ENCODE assay signal across 9 mouse cellular contexts in genomic region chr10:75058761-75059395, GRCm38 (mm10). TPM values are rescaled to one million over a fixed set of nuclear protein-coding genes. Genes with fewer than 3 reads are reported as not detected.
A peak's percentile ranks its signal among the peaks of the same experiment; 100 is the strongest.
DNase-seq lines count a peak whose midpoint lies in the region; ATAC-seq lines count a peak whose summit lies in the region.
"Had no signal": no experiment of that assay in that cellular context is flagged by ENCODE, and none has a peak within 500 bp of the region (broad histone marks: within the 10 kb centered on the region; RNA-seq: fewer than 3 reads in every experiment).

No protein-coding gene starts in this region.

- peak overlapping the region; percentile 94; the same call in 1 of the 2 replicates for H3K27ac ChIP-seq in hindbrain, embryonic 10.5 days
- H3K27ac ChIP-seq in hindbrain, embryonic 13.5 days, result no peak overlapping the region
- H3K27ac ChIP-seq in kidney, embryonic 15.5 days, result no peak overlapping the region
- H3K27ac ChIP-seq in midbrain, embryonic 13.5 days, result no peak overlapping the region

- H3K36me3 ChIP-seq in hindbrain, embryonic 10.5 days, result 0 out of 2 replicates have a peak, but pooled peaks cover 3% of the 10 kb centered on the region
- no peaks in the 10 kb centered on the region for H3K36me3 ChIP-seq in hindbrain, embryonic 13.5 days
- H3K36me3 ChIP-seq in kidney, embryonic 15.5 days, result no peaks in the 10 kb centered on the region
- H3K36me3 ChIP-seq in midbrain, embryonic 13.5 days, result no peaks in the 10 kb centered on the region

- H3K9ac ChIP-seq in hindbrain, embryonic 13.5 days, result no peak overlapping the region; the same call in 1 of the 2 replicates
- H3K9ac ChIP-seq in kidney, embryonic 15.5 days, result no peak overlapping the region
- H3K9ac ChIP-seq in midbrain, embryonic 13.5 days (replicated peaks), result no peak overlapping the region

- H3K4me2 ChIP-seq in hindbrain, embryonic 13.5 days, result no peak overlapping the region
- peak overlapping the region; percentile 86 for H3K4me2 ChIP-seq in kidney, embryonic 15.5 days
- H3K4me2 ChIP-seq in midbrain, embryonic 13.5 days (replicated peaks), result 0 out of 2 replicates have a peak overlapping the region, but pooled peaks have one; percentile 93

- DNase-seq in hindbrain, embryonic 10.5 days (ENCODE audit: low spot score), result no peak
- peak; percentile 70 for DNase-seq in ZHBTc4 (ENCODE audit: low read depth, low spot score)
- DNase-seq in testis, postnatal 14 days (ENCODE audit: low spot score), result no peak
- DNase-seq in adrenal gland, adult 2 months, result no peak

- ATAC-seq in hindbrain, embryonic 13.5 days (ENCODE audit: low FRiP score), result no peak
- ATAC-seq in kidney, embryonic 15.5 days (replicated peaks; ENCODE audit: low FRiP score), result no peak
- no peak for ATAC-seq in midbrain, embryonic 13.5 days
- no peak for ATAC-seq in monocyte, adult 5-6 weeks (replicated peaks; ENCODE audit: insufficient number of reproducible peaks, low FRiP score, low TSS enrichment, poor library complexity, severe bottlenecking)

- WGBS in hindbrain, embryonic 10.5 days, result 16% methylated on average over 9 of the region's 9 CpGs
- WGBS in hindbrain, embryonic 13.5 days, result 18% methylated on average over 9 of the region's 9 CpGs
- WGBS in kidney, embryonic 15.5 days, result 40% methylated on average over 9 of the region's 9 CpGs
- 10% methylated on average over 9 of the region's 9 CpGs for WGBS in midbrain, embryonic 13.5 days

- peak overlapping the region; percentile 89 for H3K4me3 ChIP-seq in hindbrain, embryonic 10.5 days
- no peak overlapping the region for H3K4me3 ChIP-seq in hindbrain, embryonic 13.5 days
- no peak overlapping the region for H3K4me3 ChIP-seq in kidney, embryonic 15.5 days (replicated peaks)
- H3K4me3 ChIP-seq in midbrain, embryonic 13.5 days (replicated peaks), result no peak overlapping the region

- peaks cover 81% of the 10 kb centered on the region for H3K4me1 ChIP-seq in hindbrain, embryonic 10.5 days (replicated peaks)
- peaks cover 67% of the 10 kb centered on the region for H3K4me1 ChIP-seq in hindbrain, embryonic 13.5 days (replicated peaks)
- H3K4me1 ChIP-seq in kidney, embryonic 15.5 days, result peaks cover 47% of the 10 kb centered on the region
- H3K4me1 ChIP-seq in midbrain, embryonic 13.5 days (replicated peaks), result peaks cover 69% of the 10 kb centered on the region

- H3K27me3 ChIP-seq in hindbrain, embryonic 10.5 days (ENCODE audit: insufficient read depth, poor library complexity, severe bottlenecking), result peaks cover 41% of the 10 kb centered on the region
- 0 out of 2 replicates have a peak, but pooled peaks cover 3% of the 10 kb centered on the region for H3K27me3 ChIP-seq in hindbrain, embryonic 13.5 days
- H3K27me3 ChIP-seq in kidney, embryonic 15.5 days, result no peaks in the 10 kb centered on the region
- no peaks in the 10 kb centered on the region for H3K27me3 ChIP-seq in midbrain, embryonic 13.5 days

- H3K9me3 ChIP-seq in hindbrain, embryonic 10.5 days, result no peaks in the 10 kb centered on the region
- no peaks in the 10 kb centered on the region for H3K9me3 ChIP-seq in hindbrain, embryonic 13.5 days
- H3K9me3 ChIP-seq in kidney, embryonic 15.5 days (replicated peaks), result no peaks in the 10 kb centered on the region
- no peaks in the 10 kb centered on the region for H3K9me3 ChIP-seq in midbrain, embryonic 13.5 days

RNA-seq across cellular contexts. Expression of gene Bcr, which starts 1.5 kb away (rescaled TPM):
- polyA plus RNA-seq in hindbrain, embryonic 10.5 days (2016; fragmentation: Nextera tagmentation; extraction: Ambion mirVana), result 6.6 and 7.8 TPM in 2 replicates
- polyA plus RNA-seq in hindbrain, embryonic 13.5 days (2015; fragmentation: Nextera tagmentation; extraction: Ambion mirVana), result 15.1 and 15.8 TPM in 2 replicates
- 6.0 and 6.6 TPM in 2 replicates for polyA plus RNA-seq in kidney, embryonic 15.5 days (2015; fragmentation: Nextera tagmentation; extraction: Ambion mirVana)
- 15.2 and 17.3 TPM in 2 replicates for polyA plus RNA-seq in midbrain, embryonic 13.5 days (2015; fragmentation: Nextera tagmentation; extraction: Ambion mirVana)
- 7.1 to 13.3 TPM (median 13.1 TPM) in 3 replicates for total RNA-seq in monocyte, adult 5-6 weeks (2017)
- total RNA-seq in adrenal gland, adult 2 months (2021), result 10 to 100 TPM; 40.2 to 43.2 TPM
- 20.0 and 20.1 TPM in 2 replicates for polyA plus RNA-seq in adrenal gland, adult 2 months (2012; rRNA removed)

RNA-seq across cellular contexts. Expression of gene Rab36, which starts 22.0 kb away (rescaled TPM):
- polyA plus RNA-seq in hindbrain, embryonic 10.5 days (2016; fragmentation: Nextera tagmentation; extraction: Ambion mirVana), result 9.8 and 10.6 TPM in 2 replicates
- 14.4 and 15.7 TPM in 2 replicates for polyA plus RNA-seq in hindbrain, embryonic 13.5 days (2015; fragmentation: Nextera tagmentation; extraction: Ambion mirVana)
- 9.3 and 12.8 TPM in 2 replicates for polyA plus RNA-seq in kidney, embryonic 15.5 days (2015; fragmentation: Nextera tagmentation; extraction: Ambion mirVana)
- 14.8 and 19.7 TPM in 2 replicates for polyA plus RNA-seq in midbrain, embryonic 13.5 days (2015; fragmentation: Nextera tagmentation; extraction: Ambion mirVana)
- 0.39 to 6.9 TPM (median 1.2 TPM) in 3 replicates for total RNA-seq in monocyte, adult 5-6 weeks (2017)
- 10 to 100 TPM; 12.9 to 16.3 TPM for total RNA-seq in adrenal gland, adult 2 months (2021)
- polyA plus RNA-seq in adrenal gland, adult 2 months (2012; rRNA removed), result 38.1 and 40.4 TPM in 2 replicates

RNA-seq across cellular contexts. Expression of gene Rsph14, which starts 26.5 kb away (rescaled TPM):
- 0.20 and 1.0 TPM in 2 replicates for polyA plus RNA-seq in hindbrain, embryonic 10.5 days (2016; fragmentation: Nextera tagmentation; extraction: Ambion mirVana)
- polyA plus RNA-seq in hindbrain, embryonic 13.5 days (2015; fragmentation: Nextera tagmentation; extraction: Ambion mirVana), result 0.91 and 1.0 TPM in 2 replicates
- polyA plus RNA-seq in kidney, embryonic 15.5 days (2015; fragmentation: Nextera tagmentation; extraction: Ambion mirVana), result not detected in 2 replicates
- 0.63 and 1.1 TPM in 2 replicates for polyA plus RNA-seq in midbrain, embryonic 13.5 days (2015; fragmentation: Nextera tagmentation; extraction: Ambion mirVana)
- total RNA-seq in monocyte, adult 5-6 weeks (2017), result not detected in 3 replicates
- total RNA-seq in adrenal gland, adult 2 months (2021), result 1 to 10 TPM in 1 of 2 experiments, not detected in 1; 1.8 TPM
- polyA plus RNA-seq in adrenal gland, adult 2 months (2012; rRNA removed), result 0.54 TPM in 1 of 2 replicates, not detected in the other
- polyA plus RNA-seq: spleen, adult 2 months had no signal
